Mouse (Mus musculus) olfactory bulb, adult 2 months (tissue): ENCODE measurements around the gene Wdr62.

Source experiments
- CTCF ChIP-seq: fragments of 200-500 bp; IDR thresholded peaks from 2 replicates; pipeline ENCODE4 v1.5.1; 2012; ENCODE audit warnings: low read depth, mild to moderate bottlenecking, low read length, moderate library complexity; ENCODE audit not compliant: insufficient read depth
- POLR2A ChIP-seq: fragments of 200-500 bp; IDR thresholded peaks from 2 replicates; pipeline ENCODE4 v1.6.1; 2012; ENCODE audit warnings: mild to moderate bottlenecking, low read depth, low read length, moderate library complexity; ENCODE audit not compliant: insufficient read depth

DNA sequence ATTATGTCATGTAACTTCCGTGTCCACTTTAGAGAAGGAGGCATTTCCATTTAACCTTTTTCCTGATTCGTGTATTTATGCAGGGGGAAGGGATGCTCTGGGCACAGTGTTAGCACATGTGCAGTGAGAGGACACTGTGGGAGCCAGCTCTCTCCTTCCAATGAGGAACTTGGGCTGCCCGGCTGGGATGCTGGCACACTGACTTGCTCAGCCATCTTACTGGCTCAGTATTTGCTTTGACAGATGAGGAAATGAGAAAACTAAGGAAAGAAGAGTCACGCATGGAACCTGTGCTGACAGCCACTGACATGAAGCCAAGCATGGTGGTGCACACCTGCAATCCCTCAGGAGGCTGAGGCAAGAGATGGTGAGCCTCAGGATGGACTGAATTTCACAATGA is 10.6 kb downstream of the Wdr62 start:
- TF ChIP-seq CTCF (no peak), POLR2A (no peak)
